7 mouse cellular contexts compared by ENCODE assay signal in the genomic region with DNA sequence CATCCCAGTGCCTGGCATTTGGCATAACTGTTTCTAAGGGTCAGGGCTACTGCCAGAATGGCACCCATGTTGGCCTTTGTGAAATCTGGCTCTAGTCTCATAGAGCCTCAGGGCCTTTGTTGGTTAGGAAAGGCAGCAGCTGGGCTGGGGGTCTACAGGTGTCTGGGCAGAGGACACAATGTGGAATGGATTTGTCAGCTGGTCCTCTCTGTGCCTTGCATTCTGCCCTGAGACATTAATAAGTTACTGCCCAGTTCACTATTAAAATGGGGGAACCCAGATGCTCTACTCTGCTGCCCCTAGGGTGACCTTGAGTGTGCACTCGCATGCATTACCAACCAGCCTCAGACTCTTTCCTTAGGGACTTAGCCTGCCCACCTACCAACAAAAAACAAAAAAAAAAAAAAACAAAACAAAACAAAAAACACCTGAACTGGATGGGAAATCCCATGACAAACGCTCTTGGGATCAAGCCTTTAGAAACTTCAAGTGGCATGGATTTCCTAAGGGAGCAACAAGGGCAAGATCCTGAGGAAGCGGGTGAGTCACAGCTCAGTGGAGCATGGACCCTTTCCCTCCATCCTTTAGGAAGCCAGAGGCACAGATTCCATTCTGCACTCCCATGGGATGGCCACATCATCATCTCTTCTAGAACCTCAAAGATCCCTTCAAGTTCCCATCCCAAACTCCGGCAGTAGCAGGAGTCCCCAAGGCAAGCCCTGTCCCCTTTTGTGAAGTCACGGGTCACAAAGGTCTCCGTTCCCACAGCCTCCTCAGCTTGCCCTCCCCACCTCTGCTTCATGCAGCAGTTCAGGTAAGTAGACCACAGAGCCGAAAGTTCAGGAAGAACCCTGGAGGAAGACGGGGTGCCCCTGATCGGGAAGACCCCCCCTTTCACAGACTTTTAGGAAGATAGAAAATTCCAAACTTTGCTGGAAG. TPM values are rescaled to one million over a fixed set of nuclear protein-coding genes. Genes with fewer than 3 reads are reported as not detected.
DNase-seq lines count a peak whose midpoint lies in the region; ATAC-seq lines count a peak whose summit lies in the region.

No protein-coding gene starts in this region.

- peak; percentile 39 for DNase-seq in NIH3T3 (ENCODE audit: low read depth)
- DNase-seq in embryonic facial prominence, embryonic 14.5 days (ENCODE audit: low spot score) = no peak
- DNase-seq in intestine, embryonic 14.5 days (ENCODE audit: low spot score) = no peak
- DNase-seq in midbrain, embryonic 11.5 days (ENCODE audit: low spot score, missing footprints) = no peak
- DNase-seq in ovary, postnatal 10 days (ENCODE audit: low spot score) = no peak
- DNase-seq in B cell, adult 2 months = no peak
- DNase-seq in embryo, embryonic 10 days (ENCODE audit: low spot score) = no peak

- 49% methylated on average over 9 of the region's 9 CpGs for WGBS in embryonic facial prominence, embryonic 14.5 days
- 64% methylated on average over 9 of the region's 9 CpGs for WGBS in intestine, embryonic 14.5 days
- 72% methylated on average over 9 of the region's 9 CpGs for WGBS in midbrain, embryonic 11.5 days

- H3K27ac ChIP-seq in embryonic facial prominence, embryonic 14.5 days (replicated peaks; ENCODE audit: low read depth, low read length) = peak overlapping the region; percentile 94
- peak overlapping the region; percentile 88; the same call in 1 of the 2 replicates for H3K27ac ChIP-seq in intestine, embryonic 14.5 days (ENCODE audit: low read depth)
- H3K27ac ChIP-seq in midbrain, embryonic 11.5 days (ENCODE audit: low read depth, low read length) = no peak overlapping the region

- peaks cover 24% of the 10 kb centered on the region for H3K4me1 ChIP-seq in embryonic facial prominence, embryonic 14.5 days (ENCODE audit: control insufficient read depth, insufficient read depth, low read length)
- H3K4me1 ChIP-seq in intestine, embryonic 14.5 days (replicated peaks; ENCODE audit: control insufficient read depth, insufficient read depth, low read length) = peaks cover 27% of the 10 kb centered on the region
- peaks cover 36% of the 10 kb centered on the region for H3K4me1 ChIP-seq in midbrain, embryonic 11.5 days (ENCODE audit: control insufficient read depth, insufficient read depth, low read length)

- no peaks in the 10 kb centered on the region for H3K27me3 ChIP-seq in embryonic facial prominence, embryonic 14.5 days (replicated peaks; ENCODE audit: control insufficient read depth, insufficient read depth, low read length)
- H3K27me3 ChIP-seq in intestine, embryonic 14.5 days (replicated peaks; ENCODE audit: control insufficient read depth, insufficient read depth, low read length) = no peaks in the 10 kb centered on the region
- no peaks in the 10 kb centered on the region for H3K27me3 ChIP-seq in midbrain, embryonic 11.5 days (ENCODE audit: control insufficient read depth, insufficient read depth, low read length)

- H3K9ac ChIP-seq in embryonic facial prominence, embryonic 14.5 days (ENCODE audit: low read depth, low read length) = peak overlapping the region; percentile 97
- H3K9ac ChIP-seq in intestine, embryonic 14.5 days (ENCODE audit: low read length) = peak overlapping the region; percentile 89
- H3K9ac ChIP-seq in midbrain, embryonic 11.5 days (ENCODE audit: low read length) = peak overlapping the region; percentile 79

- H3K36me3 ChIP-seq in embryonic facial prominence, embryonic 14.5 days (ENCODE audit: control insufficient read depth, insufficient read depth, low read length) = peaks cover 58% of the 10 kb centered on the region
- H3K36me3 ChIP-seq in intestine, embryonic 14.5 days (ENCODE audit: control insufficient read depth, insufficient read depth, low read length) = peaks cover 48% of the 10 kb centered on the region
- H3K36me3 ChIP-seq in midbrain, embryonic 11.5 days (ENCODE audit: control insufficient read depth, insufficient read depth, low read length) = peaks cover 28% of the 10 kb centered on the region

- H3K4me3 ChIP-seq in embryonic facial prominence, embryonic 14.5 days (ENCODE audit: low read depth, low read length) = peak overlapping the region; percentile 83
- H3K4me3 ChIP-seq in intestine, embryonic 14.5 days (ENCODE audit: low read depth, low read length) = peak overlapping the region; percentile 67
- peak overlapping the region; percentile 47; the same call in 1 of the 2 replicates for H3K4me3 ChIP-seq in midbrain, embryonic 11.5 days (ENCODE audit: low read depth, low read length)

- H3K9me3 ChIP-seq in embryonic facial prominence, embryonic 14.5 days (ENCODE audit: control insufficient read depth, low read length) = no peaks in the 10 kb centered on the region
- no peaks in the 10 kb centered on the region for H3K9me3 ChIP-seq in intestine, embryonic 14.5 days (ENCODE audit: control insufficient read depth, low read length)
- no peaks in the 10 kb centered on the region for H3K9me3 ChIP-seq in midbrain, embryonic 11.5 days (ENCODE audit: control insufficient read depth, low read length)

- peak overlapping the region; percentile 75 for H3K4me2 ChIP-seq in embryonic facial prominence, embryonic 14.5 days (ENCODE audit: low read depth, low read length)
- H3K4me2 ChIP-seq in intestine, embryonic 14.5 days (ENCODE audit: low read length) = peak overlapping the region; percentile 86
- peak overlapping the region; percentile 77 for H3K4me2 ChIP-seq in midbrain, embryonic 11.5 days

- ATAC-seq in embryonic facial prominence, embryonic 14.5 days (ENCODE audit: low read depth) = no peak
- no peak for ATAC-seq in intestine, embryonic 14.5 days (replicated peaks; ENCODE audit: low FRiP score, low TSS enrichment, low read depth)
- ATAC-seq in midbrain, embryonic 11.5 days (ENCODE audit: low FRiP score) = no peak

RNA-seq across cellular contexts. Expression of a gene that starts 3.0 kb away (rescaled TPM):
- polyA plus RNA-seq in embryonic facial prominence, embryonic 14.5 days (2014; fragmentation: Nextera tagmentation; extraction: Ambion mirVana) = 918 and 945 TPM in 2 replicates
- 417 and 502 TPM in 2 replicates for polyA plus RNA-seq in intestine, embryonic 14.5 days (2014; fragmentation: Nextera tagmentation; extraction: Ambion mirVana)
- polyA plus RNA-seq in midbrain, embryonic 11.5 days (2014; fragmentation: Nextera tagmentation; extraction: Ambion mirVana) = 202 and 210 TPM in 2 replicates

RNA-seq across cellular contexts. Expression of a gene that starts 31.2 kb away (rescaled TPM):
- polyA plus RNA-seq in embryonic facial prominence, embryonic 14.5 days (2014; fragmentation: Nextera tagmentation; extraction: Ambion mirVana) = 15.0 and 17.5 TPM in 2 replicates
- 18.6 and 23.4 TPM in 2 replicates for polyA plus RNA-seq in intestine, embryonic 14.5 days (2014; fragmentation: Nextera tagmentation; extraction: Ambion mirVana)
- 16.2 and 16.7 TPM in 2 replicates for polyA plus RNA-seq in midbrain, embryonic 11.5 days (2014; fragmentation: Nextera tagmentation; extraction: Ambion mirVana)
